Mouse (Mus musculus): ENCODE measurements around the gene Shd.

GRCm38 (mm10) chr17:56023386-56023785 is 53.1 kb downstream of the Shd start:
- TF ChIP-seq POLR2A (IDR thresholded peaks at IDR 0.05; ENCODE audit: borderline replicate concordance, extremely low read depth, low read depth, low read length) (no peak), CTCF (IDR thresholded peaks at IDR 0.05; ENCODE audit: insufficient read depth, low read length) (no peak)
